Mouse (Mus musculus) adrenal gland, adult 18-20 months (tissue): Measurements from ENCODE around the gene Tstd1. TPM values are rescaled to one million over a fixed set of nuclear protein-coding genes. Genes with fewer than 3 reads are reported as not detected.

Experiments
- DNase-seq, 2 experiments: peaks; one replicate each; pipeline ENCODE4 v3.0.0; 2021 to 2022; ENCODE audit warnings: low spot score in 2 of 2
- long read RNA-seq, 2 experiments: library from polyadenylated mRNA; stranded (forward); transcript quantifications; one replicate each; pipeline ENCODE4 v2.0.0; 2021
- total RNA-seq, 2 experiments: library from RNA; stranded (reverse); gene quantifications; 1 replicate in 1 of 2; 2 replicates in 1 of 2; pipeline ENCODE4 v1.2.3; 2021

Tstd1 gene
- total RNA-seq = 1 to 10 TPM; 3.1 to 4.0 TPM
- long read RNA-seq, experiment 1 = 0 reads
- long read RNA-seq, experiment 2 = 0 reads

DNA sequence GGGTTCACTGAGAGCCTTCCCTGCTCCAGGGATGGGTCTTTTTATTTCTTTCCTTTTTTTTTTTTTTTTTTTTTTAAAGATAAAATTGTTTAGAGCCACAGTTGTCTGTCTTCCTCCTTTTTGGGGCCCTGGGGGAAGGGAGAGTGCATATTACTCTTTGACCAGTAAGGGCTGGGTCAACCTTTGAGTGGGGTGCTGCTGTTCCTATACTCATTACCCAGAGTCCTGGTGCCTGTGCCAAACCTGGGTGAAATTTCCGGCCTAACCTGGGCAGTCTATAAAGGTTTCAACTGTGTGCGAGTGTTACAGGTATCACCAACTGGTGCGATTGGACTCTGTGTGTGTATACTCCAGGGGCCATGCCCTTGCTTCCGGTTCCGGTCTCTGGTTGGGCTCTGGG is at the start of gene Tstd1:
Gene Tstd1 (plus strand): TSS at position 213 of the 400 bp plus-strand sequence.
- no peak for DNase-seq

GRCm38 (mm10) chr1:171369845-171370556 is 48.7 kb upstream of the Tstd1 start, which contains the start of gene Nectin4:
TSS of gene Nectin4 (plus strand) at chr1:171370099.
- no peak for DNase-seq

DNA sequence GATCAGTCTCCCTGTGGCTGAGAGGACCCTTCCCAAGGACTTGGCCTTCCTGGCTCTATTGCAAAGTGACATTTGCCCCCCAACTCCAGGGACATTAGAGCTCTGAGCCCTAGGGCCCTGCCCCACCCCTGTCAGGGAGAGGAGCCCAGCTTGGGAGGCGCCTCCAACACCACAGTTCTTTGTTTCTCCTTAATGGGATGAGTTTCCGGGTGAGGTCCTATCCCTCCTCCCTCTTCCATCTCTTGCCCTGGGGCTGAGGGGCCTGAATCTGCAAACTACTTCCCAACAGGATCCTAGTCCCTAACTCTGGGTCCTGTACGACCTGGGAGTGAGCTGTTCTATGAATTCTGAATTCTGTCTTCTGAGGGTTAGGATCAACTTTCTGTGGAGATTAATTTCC is 45.8 kb upstream of the Tstd1 start:
- no peak for DNase-seq

GRCm38 (mm10) chr1:171373946-171374345 is 44.7 kb upstream of the Tstd1 start:
- no peak for DNase-seq

DNA sequence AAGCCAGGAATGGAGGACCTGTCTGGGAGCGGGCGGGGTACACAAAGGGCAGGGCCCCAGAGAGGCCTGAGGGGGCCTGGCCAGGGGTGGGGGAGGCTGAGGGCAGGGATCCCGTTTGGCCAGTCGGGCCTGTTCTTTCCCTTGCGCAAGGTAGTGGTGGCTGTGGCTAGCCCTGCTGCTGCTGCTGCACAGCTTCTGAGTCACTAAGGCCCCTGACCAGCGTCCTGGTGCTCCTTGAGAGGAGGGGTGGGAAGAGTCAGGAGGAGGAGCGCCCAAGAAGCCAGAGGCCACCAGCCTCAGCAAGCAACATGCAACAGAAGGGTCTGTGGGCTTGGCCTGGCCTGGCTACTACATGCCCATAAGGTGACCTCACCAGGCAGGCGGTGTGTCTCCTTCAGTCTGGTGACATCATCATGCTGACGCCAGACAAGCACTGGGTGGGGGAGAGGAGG is 43.0 kb upstream of the Tstd1 start:
- DNase-seq = no peak

GRCm38 (mm10) chr1:171378298-171378697 is 40.4 kb upstream of the Tstd1 start:
- no peak for DNase-seq

GRCm38 (mm10) chr1:171379935-171380599 is 38.6 kb upstream of the Tstd1 start:
- DNase-seq = peak; percentile 63 to 72

DNA sequence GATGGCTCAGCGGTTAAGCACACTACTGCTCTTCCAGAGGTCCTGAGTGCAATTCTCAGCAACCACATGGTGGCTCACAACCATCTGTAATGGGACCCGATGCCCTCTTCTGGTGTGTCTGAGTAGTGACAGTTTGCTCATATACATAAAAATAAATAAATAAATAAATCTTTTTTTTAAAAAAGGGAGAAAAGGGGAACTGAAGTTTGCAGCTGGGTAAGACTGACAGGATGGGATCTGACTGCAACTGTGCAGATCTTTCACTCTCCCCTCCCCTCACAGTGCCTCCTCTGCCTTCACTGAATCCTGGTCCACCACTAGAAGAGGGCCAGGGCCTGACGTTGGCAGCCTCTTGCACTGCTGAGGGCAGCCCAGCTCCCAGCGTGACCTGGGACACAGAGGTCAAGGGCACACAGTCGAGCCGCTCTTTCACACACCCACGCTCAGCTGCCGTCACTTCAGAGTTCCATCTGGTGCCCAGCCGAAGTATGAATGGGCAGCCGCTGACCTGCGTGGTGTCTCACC is 36.5 kb upstream of the Tstd1 start:
- no peak for DNase-seq

DNA sequence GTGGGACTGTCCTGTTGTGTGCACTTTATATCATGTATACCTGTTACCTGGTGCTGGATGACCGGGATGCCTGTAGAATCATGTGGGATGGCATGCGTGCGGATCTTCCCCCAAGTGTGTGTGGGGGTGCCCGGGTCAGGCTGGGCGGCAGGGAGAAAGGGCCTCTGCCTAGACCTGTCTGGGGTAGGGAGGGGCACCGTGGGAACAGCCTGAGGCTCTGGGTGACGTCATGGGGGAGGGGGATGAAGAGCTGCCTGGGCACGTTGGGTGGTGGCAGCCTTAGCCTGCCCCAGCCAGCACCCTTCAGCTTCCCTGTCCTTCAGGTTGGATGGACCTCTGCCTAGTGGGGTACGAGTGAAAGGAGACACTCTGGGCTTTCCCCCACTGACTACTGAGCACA is 34.3 kb upstream of the Tstd1 start:
- DNase-seq = no peak

DNA sequence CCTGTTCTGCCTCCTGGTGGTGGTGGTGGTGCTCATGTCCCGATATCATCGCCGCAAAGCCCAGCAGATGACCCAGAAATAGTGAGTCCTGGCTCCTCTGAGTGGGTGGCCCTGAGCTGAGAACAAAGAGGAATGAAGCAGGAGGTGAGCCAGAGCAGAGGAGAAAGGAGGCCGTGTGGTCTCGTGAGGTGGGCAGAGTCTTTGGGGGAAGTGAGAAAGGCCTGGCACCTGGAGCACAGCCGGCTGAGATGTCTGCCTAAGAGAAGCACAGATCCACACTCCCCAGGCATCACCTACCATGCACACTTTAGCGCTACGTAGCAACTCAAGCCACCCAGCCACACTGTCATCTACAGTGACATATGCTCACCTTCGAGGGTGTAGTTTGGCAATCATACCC is 33.5 kb upstream of the Tstd1 start:
- DNase-seq = no peak

DNA sequence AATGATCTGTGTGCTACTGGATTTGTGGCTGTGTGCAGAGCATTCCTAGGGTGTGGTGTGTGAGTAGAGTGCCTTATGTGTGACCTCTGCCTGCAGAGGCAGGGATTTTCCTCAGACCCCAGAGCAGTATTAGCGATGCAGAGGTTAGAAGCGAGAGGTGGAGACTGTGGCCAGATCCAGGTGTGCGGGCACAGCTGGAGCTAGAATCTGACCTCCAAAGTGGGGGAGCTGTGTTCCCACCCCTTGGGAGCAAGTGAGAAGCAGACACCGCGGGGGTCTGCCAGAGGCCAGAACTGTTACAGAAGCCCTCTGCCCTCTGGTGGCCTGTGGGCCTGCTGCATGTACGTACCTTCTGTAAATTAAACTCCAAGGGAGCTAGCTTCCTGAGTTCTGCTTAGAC is 31.6 kb upstream of the Tstd1 start:
- no peak for DNase-seq

DNA sequence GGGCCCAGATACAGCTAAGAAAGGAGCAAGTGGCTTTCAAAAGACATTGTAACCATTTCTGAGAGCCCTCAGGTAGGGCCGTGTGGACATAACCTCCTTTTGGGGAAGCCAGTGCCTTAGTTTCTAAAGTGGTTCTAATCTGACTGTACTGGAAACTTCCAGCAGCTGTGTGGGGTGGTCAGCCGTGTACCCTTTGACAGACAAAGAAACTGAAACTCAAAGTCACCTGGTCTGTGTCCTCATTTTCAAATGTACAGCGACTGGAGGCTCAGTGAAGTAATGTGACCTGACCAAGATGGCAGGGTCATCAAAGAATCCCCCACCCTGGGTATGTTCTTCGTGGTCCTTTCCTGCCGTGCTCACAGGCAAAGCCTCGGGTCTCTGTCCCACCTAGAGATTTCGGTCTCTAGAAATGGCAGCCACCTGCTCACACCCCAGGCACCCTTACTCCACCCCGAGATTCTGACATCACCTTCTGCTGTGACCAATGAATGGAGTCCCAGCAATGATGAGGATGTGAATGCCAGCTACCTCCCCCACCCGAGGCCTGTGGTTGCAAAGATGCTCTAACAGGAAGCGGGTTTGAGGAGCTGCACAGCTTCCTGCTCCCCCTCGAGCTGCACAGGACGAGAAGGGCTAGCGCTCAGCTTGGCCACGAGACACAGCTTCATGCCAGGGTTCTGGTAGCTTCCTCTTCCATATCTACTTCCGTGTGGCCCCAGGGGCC is 30.1 kb upstream of the Tstd1 start, which contains the start of gene Arhgap30:
Gene Arhgap30 (plus strand): TSS at position 579 of the 727 bp plus-strand sequence.
- DNase-seq = no peak

GRCm38 (mm10) chr1:171390101-171390500 is 28.6 kb upstream of the Tstd1 start:
- DNase-seq = no peak

DNA sequence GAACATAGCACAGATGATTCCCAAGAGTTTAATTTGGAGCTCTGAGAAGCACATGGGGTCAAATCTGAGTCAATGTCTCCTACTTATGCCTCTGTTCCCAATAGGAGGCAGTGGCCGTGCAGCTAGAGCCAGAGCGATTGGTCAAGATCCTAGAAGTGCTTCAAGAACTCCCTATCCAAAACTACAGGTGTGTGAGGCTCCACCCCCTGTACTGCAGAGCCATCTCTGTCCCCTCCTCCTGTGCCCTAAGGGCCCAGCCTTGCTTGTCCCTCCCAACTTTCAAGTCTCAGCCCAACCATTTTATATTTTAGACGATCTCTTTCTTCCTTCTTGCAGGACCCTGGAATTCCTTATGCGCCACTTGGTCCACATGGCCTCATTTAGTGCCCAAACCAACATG is 16.9 kb upstream of the Tstd1 start:
- no peak for DNase-seq

DNA sequence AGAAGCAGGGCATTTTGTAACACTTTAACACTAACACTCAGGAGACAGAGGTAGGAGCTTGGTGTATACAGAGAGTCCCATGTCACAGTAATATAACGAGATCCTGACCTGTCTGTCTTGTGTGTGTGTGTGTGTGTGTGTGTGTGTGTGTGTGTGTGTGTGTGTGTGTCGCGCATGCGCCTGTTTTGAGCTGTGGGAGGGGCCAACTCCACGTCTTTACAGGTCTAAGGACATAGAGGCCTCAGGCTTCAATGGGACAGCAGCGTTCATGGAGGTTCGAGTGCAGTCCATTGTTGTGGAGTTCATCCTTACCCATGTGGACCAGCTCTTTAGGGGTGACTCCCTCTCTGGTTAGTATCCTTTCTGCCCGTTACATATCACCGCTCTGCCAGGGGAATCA is 15.7 kb upstream of the Tstd1 start:
- DNase-seq = no peak

DNA sequence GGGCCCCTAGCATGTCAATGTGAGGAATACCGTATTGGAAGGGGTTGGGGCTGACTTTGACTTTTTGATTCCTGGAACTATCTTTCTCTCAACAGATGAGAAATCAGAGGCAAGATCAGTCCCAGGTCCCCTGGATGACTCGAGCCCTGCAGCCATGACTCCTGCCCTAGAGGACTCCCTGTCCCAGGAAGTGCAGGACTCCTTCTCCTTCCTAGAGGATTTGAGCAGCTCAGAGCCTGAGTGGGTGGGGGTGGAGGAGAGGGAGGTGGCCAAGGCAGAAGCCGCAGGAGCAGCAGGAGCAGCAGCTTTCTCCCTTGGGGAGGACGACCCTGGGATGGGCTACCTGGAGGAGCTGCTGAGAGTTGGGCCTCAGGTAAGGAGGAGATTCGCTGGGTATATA is 11.4 kb upstream of the Tstd1 start:
- DNase-seq = no peak

- no peak for DNase-seq
Measured at GRCm38 (mm10) chr1:171410231-171410630, 8.4 kb upstream of the Tstd1 start.

DNA sequence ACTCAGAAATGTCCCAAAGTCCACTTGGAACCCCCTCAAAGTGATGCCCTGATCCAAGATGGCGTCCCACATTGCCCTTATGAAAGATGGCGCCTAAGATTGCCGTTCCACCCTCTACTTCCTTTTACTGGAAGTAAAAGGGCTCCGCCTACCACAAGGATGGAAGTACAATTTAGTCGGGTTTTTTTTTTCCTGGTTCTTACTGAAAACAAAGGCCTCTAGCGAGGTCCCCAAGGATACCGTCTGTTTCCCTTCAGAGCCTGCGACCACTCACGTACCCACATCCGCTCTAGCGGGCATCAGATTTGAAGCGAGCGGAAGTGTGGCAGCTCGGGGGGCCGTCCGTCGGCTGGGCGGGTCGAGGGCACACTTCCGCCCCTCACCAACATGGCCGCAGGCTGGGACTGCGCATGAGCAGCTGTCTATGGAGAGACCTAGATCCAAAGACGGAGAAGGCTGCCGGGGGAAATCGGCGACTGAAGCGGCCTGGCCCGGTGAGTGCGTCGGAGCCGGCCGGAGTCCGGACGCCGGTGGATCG is 7.7 kb upstream of the Tstd1 start, which contains the start of gene Usf1:
Gene Usf1 (plus strand): TSS at position 367 of the 538 bp plus-strand sequence.
- peak; percentile 87 to 92 for DNase-seq

DNA sequence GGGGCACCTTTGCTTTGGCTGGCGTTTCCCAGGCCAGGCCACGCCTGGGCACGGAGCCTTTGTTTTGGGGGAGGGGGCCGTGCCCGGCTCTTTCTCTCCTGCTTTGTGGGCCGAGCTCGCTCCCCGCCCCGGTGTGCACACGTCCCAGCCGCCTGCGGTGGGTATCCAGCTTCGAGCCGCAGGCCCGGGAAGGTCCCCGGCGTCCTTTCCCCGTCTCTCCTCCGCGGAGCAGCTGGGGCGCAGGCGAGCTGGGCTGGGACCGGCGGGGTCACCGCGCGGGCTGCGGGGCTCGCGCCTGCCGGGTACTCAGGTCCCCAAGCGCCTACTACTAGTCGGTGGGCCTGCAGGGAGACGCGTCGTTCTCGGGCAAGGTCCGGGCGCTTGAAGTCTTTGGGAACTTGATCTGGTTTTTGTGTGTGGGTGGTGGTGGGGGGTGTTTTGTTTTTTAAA is 7.2 kb upstream of the Tstd1 start:
- DNase-seq = no peak

DNA sequence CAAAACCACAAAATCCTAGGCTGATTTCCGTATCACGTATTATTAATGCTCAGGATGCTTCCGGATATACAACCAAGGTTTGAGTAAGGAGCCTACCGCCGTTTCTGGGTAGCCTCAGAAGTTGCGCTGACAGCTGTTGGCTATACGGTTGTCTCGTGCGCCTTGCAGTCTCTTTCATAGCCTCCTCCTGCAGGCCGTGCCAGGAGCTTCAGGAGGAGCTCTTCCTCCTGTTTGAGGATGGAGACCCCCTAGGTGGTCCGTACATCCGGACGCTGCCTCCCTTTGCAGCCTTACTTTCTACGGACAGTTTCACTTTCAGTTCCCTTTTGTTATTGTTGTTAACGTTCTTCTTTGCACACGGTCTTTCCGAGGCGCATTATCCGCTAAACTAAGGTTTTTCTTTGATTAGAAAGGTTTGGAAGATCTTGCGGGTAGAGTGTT is 6.7 kb upstream of the Tstd1 start:
- peak in 1 of 2 experiments; percentile 23 for DNase-seq

- DNase-seq = no peak
Measured at GRCm38 (mm10) chr1:171412446-171412845, 6.2 kb upstream of the Tstd1 start.
